Mouse (Mus musculus): ENCODE results near the gene Zfp428. TPM values are rescaled to one million over a fixed set of nuclear protein-coding genes. Genes with fewer than 3 reads are reported as not detected.
"Not testable (repeated sequence)": the region's sequence is repeated elsewhere in the genome, so short reads cannot be mapped to it uniquely, and the experiment has no call there.

Gene Zfp428
- polyA plus RNA-seq, 1 experiment from 2014 or later = 101 TPM

DNA sequence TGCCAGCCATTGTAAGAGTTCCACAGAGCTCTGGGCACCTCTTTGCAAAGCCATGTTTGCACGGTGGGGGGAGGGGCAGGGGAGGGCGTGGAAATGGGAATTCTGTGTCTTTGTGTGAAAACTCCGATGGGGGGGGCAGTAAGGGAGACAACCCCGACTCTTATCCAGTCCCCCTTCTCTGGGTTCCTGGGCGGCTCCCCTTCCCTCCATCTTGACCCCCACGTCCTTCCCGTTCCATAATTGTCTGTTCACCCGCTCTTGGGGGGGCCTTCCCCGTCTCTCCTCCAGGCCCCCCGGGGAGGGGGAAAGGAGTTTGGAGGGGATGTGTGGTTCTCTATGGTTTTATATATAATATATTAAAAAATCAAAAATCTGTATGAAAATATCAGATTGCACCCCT lies 2.8 kb upstream of the Zfp428 start:
- Histone ChIP-seq H3K4me3 (replicated peaks) (no peak overlapping the region), H3K9ac (replicated peaks) (no peak overlapping the region), H3K9me3 (0 out of 2 replicates have a peak, but pooled peaks cover 4% of the 10 kb centered on the region), H3K27ac (no peak overlapping the region), H3K27me3 (peaks cover 48% of the 10 kb centered on the region), H3K4me1 (replicated peaks) (peaks cover 43% of the 10 kb centered on the region), H3K4me2 (peak overlapping the region; percentile 30), H3K36me3 (peaks cover 4% of the 10 kb centered on the region; the same call in 1 of the 2 replicates)
- no peak for ATAC-seq (ENCODE audit: insufficient number of reproducible peaks, insufficient read depth, low FRiP score, low TSS enrichment, low read depth)
- 14% methylated on average over 10 of the region's 10 CpGs for WGBS

GRCm38 (mm10) chr7:24504868-24505267 lies 1.9 kb upstream of the Zfp428 start:
- peaks cover 39% of the 10 kb centered on the region for H3K27me3 ChIP-seq
- WGBS = 5% methylated on average over 4 of the region's 4 CpGs
- 0 out of 2 replicates have a peak, but pooled peaks cover 4% of the 10 kb centered on the region for H3K9me3 ChIP-seq
- H3K4me1 ChIP-seq (replicated peaks) = peaks cover 38% of the 10 kb centered on the region
- H3K9ac ChIP-seq (replicated peaks) = no peak overlapping the region
- peaks cover 4% of the 10 kb centered on the region; the same call in 1 of the 2 replicates for H3K36me3 ChIP-seq
- no peak overlapping the region for H3K4me3 ChIP-seq (replicated peaks)
- no peak for ATAC-seq (ENCODE audit: insufficient number of reproducible peaks, insufficient read depth, low FRiP score, low TSS enrichment, low read depth)
- H3K4me2 ChIP-seq = peak overlapping the region; percentile 30; the same call in 1 of the 2 replicates
- no peak overlapping the region for H3K27ac ChIP-seq

DNA sequence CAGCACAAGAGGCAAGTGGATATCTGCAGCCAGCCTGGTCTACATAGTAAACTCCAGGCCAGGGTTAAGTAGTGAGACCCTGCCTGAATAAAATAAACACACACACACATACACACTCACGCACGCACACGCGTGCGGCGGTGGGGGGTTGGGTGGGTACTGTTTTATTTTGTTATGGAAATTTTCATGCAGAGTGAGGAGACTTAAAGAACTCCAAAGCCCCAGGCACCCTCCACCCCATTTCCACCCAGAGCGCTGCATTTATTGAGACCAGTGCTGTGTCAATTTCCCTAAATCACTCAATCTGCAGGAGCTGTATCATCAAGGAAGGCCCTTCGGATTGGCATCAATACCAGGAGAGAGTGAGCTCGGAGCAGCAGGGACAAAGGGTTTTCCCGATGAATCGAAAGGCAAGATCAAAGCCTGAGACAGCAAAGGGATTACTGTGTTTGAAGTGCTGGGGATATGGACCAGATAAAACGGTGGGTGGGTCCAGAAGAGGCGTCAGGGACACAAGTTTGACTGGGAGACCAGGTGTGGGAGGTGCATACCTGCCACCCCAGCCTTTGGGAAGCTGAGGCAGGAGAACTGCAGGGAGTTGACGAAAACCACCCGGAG lies 1.2 kb upstream of the Zfp428 start:
- Histone ChIP-seq H3K36me3 (peaks cover 5% of the 10 kb centered on the region; the same call in 1 of the 2 replicates), H3K9ac (replicated peaks) (no peak overlapping the region), H3K4me1 (replicated peaks) (peaks cover 31% of the 10 kb centered on the region), H3K4me2 (peak overlapping the region; percentile 77), H3K27ac (peak overlapping the region; percentile 99), H3K9me3 (0 out of 2 replicates have a peak, but pooled peaks cover 4% of the 10 kb centered on the region), H3K27me3 (peaks cover 32% of the 10 kb centered on the region), H3K4me3 (replicated peaks) (peak overlapping the region; percentile 63; the same call in 1 of the 2 replicates)
- ATAC-seq (ENCODE audit: insufficient number of reproducible peaks, insufficient read depth, low FRiP score, low TSS enrichment, low read depth) = no peak
- WGBS = 15% methylated on average over 15 of the region's 15 CpGs

DNA sequence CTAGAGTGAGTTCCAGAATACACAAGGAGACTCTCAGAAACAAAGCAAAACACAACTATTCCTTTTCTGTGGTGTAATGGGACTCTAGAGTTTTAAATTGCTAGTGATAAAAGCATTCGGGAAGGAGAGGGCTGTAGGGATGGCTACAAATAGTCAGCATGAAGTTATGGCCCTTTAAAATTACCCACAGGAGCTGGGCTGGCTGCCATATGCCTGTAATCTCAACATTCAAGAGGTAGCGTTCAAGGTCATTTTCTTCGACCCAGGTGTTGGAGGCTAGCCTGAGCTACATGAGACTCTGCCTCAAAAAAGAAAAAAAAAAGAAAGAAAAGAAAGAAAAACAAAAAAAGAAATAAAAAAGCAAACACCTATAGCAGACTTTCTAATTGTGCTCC lies 744 bp upstream of the Zfp428 start:
- H3K9ac ChIP-seq (replicated peaks) = peak overlapping the region; percentile 90; the same call in 1 of the 2 replicates
- WGBS = 5% methylated on average over 3 of the region's 3 CpGs
- peak overlapping the region; percentile 99 for H3K27ac ChIP-seq
- no peak for ATAC-seq (ENCODE audit: insufficient number of reproducible peaks, insufficient read depth, low FRiP score, low TSS enrichment, low read depth)
- no peaks in the 10 kb centered on the region for H3K9me3 ChIP-seq
- peaks cover 30% of the 10 kb centered on the region for H3K4me1 ChIP-seq (replicated peaks)
- peak overlapping the region; percentile 63 for H3K4me3 ChIP-seq (replicated peaks)
- peaks cover 27% of the 10 kb centered on the region for H3K27me3 ChIP-seq
- peaks cover 7% of the 10 kb centered on the region; the same call in 1 of the 2 replicates for H3K36me3 ChIP-seq
- H3K4me2 ChIP-seq = peak overlapping the region; percentile 77

- peaks cover 23% of the 10 kb centered on the region; the same call in 1 of the 2 replicates for H3K27me3 ChIP-seq
- no peaks in the 10 kb centered on the region for H3K9me3 ChIP-seq
- peak overlapping the region; percentile 99 for H3K27ac ChIP-seq
- peak overlapping the region; percentile 90 for H3K9ac ChIP-seq (replicated peaks)
- H3K36me3 ChIP-seq = peaks cover 10% of the 10 kb centered on the region
- H3K4me1 ChIP-seq (replicated peaks) = peaks cover 30% of the 10 kb centered on the region
- H3K4me2 ChIP-seq = peak overlapping the region; percentile 77
- under 1% methylated on average over 12 of the region's 12 CpGs for WGBS
- peak overlapping the region; percentile 63 for H3K4me3 ChIP-seq (replicated peaks)
- ATAC-seq (ENCODE audit: insufficient number of reproducible peaks, insufficient read depth, low FRiP score, low TSS enrichment, low read depth) = 0 out of 2 replicates have a peak, but pooled peaks have one; percentile 1
Measured at GRCm38 (mm10) chr7:24506476-24506837, 349 bp upstream of the Zfp428 start.

DNA sequence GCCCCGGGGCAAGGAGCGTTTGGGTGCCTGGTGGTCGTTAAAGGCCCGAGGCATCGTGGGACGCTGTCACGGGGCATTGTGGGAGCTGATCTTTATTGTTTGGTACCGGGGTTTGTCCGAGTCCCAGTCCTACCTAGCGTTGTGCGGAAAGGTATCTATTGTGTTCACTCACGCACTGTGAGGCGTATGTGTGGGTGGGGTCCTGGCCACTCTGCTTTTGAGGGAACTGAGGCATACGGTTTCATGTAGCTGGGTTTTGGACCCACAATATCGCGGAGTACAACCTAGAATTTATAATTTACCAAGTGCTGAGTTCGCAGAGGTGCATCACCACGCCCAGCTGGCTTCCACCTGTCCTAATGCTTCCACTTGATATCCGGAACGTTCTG lies 914 bp downstream of the Zfp428 start:
- no peaks in the 10 kb centered on the region for H3K9me3 ChIP-seq
- H3K4me2 ChIP-seq = peak overlapping the region; percentile 77
- under 1% methylated on average over 20 of the region's 20 CpGs for WGBS
- peaks cover 12% of the 10 kb centered on the region; the same call in 1 of the 2 replicates for H3K27me3 ChIP-seq
- no peak; the same call in none of the 2 replicates for ATAC-seq (ENCODE audit: insufficient number of reproducible peaks, insufficient read depth, low FRiP score, low TSS enrichment, low read depth)
- H3K4me3 ChIP-seq (replicated peaks) = peak overlapping the region; percentile 63
- H3K27ac ChIP-seq = peak overlapping the region; percentile 99
- H3K9ac ChIP-seq (replicated peaks) = peak overlapping the region; percentile 90
- peaks cover 23% of the 10 kb centered on the region for H3K36me3 ChIP-seq
- H3K4me1 ChIP-seq (replicated peaks) = peaks cover 30% of the 10 kb centered on the region

DNA sequence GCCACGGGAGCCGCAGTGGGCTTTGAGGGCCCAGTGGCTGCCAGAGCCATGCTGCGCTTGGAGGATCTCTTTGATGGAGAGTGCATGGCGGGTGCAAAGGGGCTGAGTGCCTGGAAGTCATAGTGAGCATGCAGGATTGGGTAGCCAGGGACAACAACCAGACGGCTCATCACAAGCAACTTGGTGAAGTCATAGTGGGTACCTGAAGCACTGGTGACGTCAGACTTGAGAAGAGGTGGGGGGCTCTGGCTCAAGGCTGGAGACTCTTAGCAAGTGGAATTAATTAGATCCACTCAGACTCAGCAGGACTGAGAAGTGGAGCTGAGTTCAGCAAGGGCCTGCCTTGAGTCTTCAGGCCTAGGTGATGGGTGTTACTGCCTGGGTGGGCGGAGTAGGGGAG lies 5.5 kb downstream of the Zfp428 start, which contains the start of gene AC161166.1:
TSS of gene AC161166.1 (minus strand) at position 101 of the 400 bp plus-strand sequence.
- H3K4me2 ChIP-seq = no peak within 1 kb of the TSS
- no peaks in the 10 kb centered on the region for H3K27me3 ChIP-seq
- H3K4me1 ChIP-seq (replicated peaks) = peaks cover 7% of the 10 kb centered on the region
- peak within 1 kb of the TSS; percentile 12; the same call in 1 of the 2 replicates for H3K27ac ChIP-seq
- no peaks in the 10 kb centered on the region for H3K9me3 ChIP-seq
- peaks cover 67% of the 10 kb centered on the region for H3K36me3 ChIP-seq
- 90% methylated on average over 7 of the region's 7 CpGs for WGBS
- H3K4me3 ChIP-seq (replicated peaks) = no peak within 1 kb of the TSS
- ATAC-seq (ENCODE audit: insufficient number of reproducible peaks, insufficient read depth, low FRiP score, low TSS enrichment, low read depth) = no peak
- H3K9ac ChIP-seq (replicated peaks) = no peak within 1 kb of the TSS

DNA sequence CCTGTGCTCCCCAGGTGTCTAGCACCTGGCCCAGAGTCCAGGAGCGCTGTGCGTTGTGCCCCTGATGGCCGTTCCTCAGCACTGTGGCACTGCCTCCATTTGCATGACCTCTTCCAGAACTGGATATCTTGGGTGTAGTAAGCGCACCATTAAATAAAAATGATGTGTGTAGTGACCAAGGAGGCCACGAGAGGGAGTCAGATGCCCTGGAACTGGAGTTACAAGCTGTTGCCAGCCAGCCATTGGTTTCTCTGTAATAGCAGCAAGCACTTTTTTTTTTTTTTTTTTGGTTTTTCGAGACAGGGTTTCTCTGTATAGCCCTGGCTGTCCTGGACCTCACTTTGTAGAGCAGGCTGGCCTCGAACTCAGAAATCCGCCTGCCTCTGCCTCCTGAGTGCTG lies 9.5 kb downstream of the Zfp428 start:
- not testable (repeated sequence) for H3K4me1 ChIP-seq (replicated peaks); ATAC-seq (ENCODE audit: insufficient number of reproducible peaks, insufficient read depth, low FRiP score, low TSS enrichment, low read depth); H3K27me3 ChIP-seq; H3K9ac ChIP-seq (replicated peaks); H3K4me3 ChIP-seq (replicated peaks); H3K9me3 ChIP-seq; H3K4me2 ChIP-seq; H3K27ac ChIP-seq
- 71% methylated on average over 8 of the region's 8 CpGs for WGBS
- peaks cover 63% of the 10 kb centered on the region for H3K36me3 ChIP-seq

- H3K4me1 ChIP-seq (replicated peaks) = no peaks in the 10 kb centered on the region
- 55% methylated on average over 5 of the region's 5 CpGs for WGBS
- peaks cover 56% of the 10 kb centered on the region for H3K36me3 ChIP-seq
- H3K4me3 ChIP-seq (replicated peaks) = no peak overlapping the region
- ATAC-seq (ENCODE audit: insufficient number of reproducible peaks, insufficient read depth, low FRiP score, low TSS enrichment, low read depth) = no peak
- no peak overlapping the region for H3K9ac ChIP-seq (replicated peaks)
- no peak overlapping the region for H3K27ac ChIP-seq
- H3K27me3 ChIP-seq = no peaks in the 10 kb centered on the region
- H3K9me3 ChIP-seq = no peaks in the 10 kb centered on the region
- no peak overlapping the region for H3K4me2 ChIP-seq
Measured at GRCm38 (mm10) chr7:24517077-24517476, 10.3 kb downstream of the Zfp428 start.

DNA sequence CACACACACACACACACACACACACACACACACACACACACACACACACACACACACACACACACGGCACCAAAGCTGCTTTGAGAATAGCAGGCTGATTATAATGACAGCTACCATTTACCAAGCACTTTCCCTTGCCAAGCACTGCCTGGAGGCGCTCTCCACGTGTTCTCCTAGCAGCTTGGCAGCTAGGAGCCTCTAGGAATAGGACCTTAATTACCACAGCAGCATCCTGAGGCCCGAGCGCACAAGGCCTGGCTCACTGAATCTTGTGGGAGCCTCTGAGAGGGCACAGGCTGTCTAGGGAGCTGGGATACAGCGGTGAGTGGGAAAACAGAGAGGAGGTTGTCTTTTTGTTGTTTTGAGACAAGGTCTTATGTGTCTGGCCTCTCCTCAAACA lies 10.8 kb downstream of the Zfp428 start:
- 70% methylated on average over 6 of the region's 6 CpGs for WGBS
- Histone ChIP-seq H3K27me3 (no peaks in the 10 kb centered on the region), H3K4me1 (replicated peaks) (no peaks in the 10 kb centered on the region), H3K36me3 (peaks cover 50% of the 10 kb centered on the region), H3K27ac (no peak overlapping the region), H3K4me3 (replicated peaks) (no peak overlapping the region), H3K9ac (replicated peaks) (no peak overlapping the region), H3K4me2 (no peak overlapping the region), H3K9me3 (no peaks in the 10 kb centered on the region)
- ATAC-seq (ENCODE audit: insufficient number of reproducible peaks, insufficient read depth, low FRiP score, low TSS enrichment, low read depth) = no peak

DNA sequence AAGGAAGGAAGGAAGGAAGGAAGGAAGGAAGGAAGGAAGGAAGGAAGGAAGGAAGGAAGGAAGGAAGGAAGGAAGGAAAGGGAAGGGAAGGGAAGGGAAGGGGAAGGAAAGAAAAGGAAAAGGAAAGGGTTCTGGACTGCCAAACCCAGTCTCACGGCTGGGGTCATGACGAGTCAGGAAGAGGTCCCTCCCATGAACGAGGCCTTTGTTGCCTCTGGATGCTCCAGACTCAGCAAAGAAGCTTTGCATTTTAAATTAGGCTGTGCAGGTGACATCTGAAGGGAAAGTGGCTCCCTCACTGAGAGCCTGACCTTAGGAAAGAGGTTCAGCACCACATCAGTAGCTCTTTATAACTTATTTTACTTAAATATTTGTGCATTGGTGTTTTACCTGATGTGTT lies 12.3 kb downstream of the Zfp428 start:
- no peak for ATAC-seq (ENCODE audit: insufficient number of reproducible peaks, insufficient read depth, low FRiP score, low TSS enrichment, low read depth)
- H3K4me1 ChIP-seq (replicated peaks) = no peaks in the 10 kb centered on the region
- 73% methylated on average over 3 of the region's 3 CpGs for WGBS
- no peak overlapping the region for H3K27ac ChIP-seq
- no peak overlapping the region for H3K4me3 ChIP-seq (replicated peaks)
- H3K4me2 ChIP-seq = no peak overlapping the region
- H3K36me3 ChIP-seq = peaks cover 35% of the 10 kb centered on the region
- no peaks in the 10 kb centered on the region for H3K27me3 ChIP-seq
- H3K9me3 ChIP-seq = no peaks in the 10 kb centered on the region
- no peak overlapping the region for H3K9ac ChIP-seq (replicated peaks)

Measured in limb, embryonic 12.5 days (tissue).